ENCODE assay signal across 13 mouse cellular contexts in genomic region chr10:94557428-94558149, GRCm38 (mm10).
DNase-seq lines count a peak whose midpoint lies in the region; ATAC-seq and TF ChIP-seq lines count a peak whose summit lies in the region.
"Had no signal": no experiment of that assay in that cellular context is flagged by ENCODE, and none has a peak within 500 bp of the region (broad histone marks: within the 10 kb centered on the region; RNA-seq: fewer than 3 reads in every experiment).

No protein-coding gene starts in this region.

- no peak for TF ChIP-seq POLR2A in lung, adult 2 months (IDR thresholded peaks at IDR 0.05; ENCODE audit: borderline replicate concordance, extremely low read depth, low read depth, low read length)

- H3K4me2 ChIP-seq in heart, embryonic 11.5 days = no peak overlapping the region
- H3K4me2 ChIP-seq in lung, postnatal 0 days (replicated peaks; ENCODE audit: low read depth, low read length) = no peak overlapping the region
- H3K4me2 ChIP-seq in kidney, postnatal 0 days (ENCODE audit: low read length) = no peak overlapping the region
- no peak overlapping the region for H3K4me2 ChIP-seq in stomach, postnatal 0 days (replicated peaks; ENCODE audit: low read depth)
- H3K4me2 ChIP-seq: heart, embryonic 15.5 days had no signal

- ATAC-seq in heart, embryonic 11.5 days (replicated peaks; ENCODE audit: insufficient number of reproducible peaks, low FRiP score, low TSS enrichment) = no peak
- peak; percentile 28; the same call in 1 of the 2 replicates for ATAC-seq in lung, postnatal 0 days
- ATAC-seq in kidney, postnatal 0 days (replicated peaks; ENCODE audit: low FRiP score, low read depth) = peak; percentile 88
- ATAC-seq in stomach, postnatal 0 days (ENCODE audit: low FRiP score, low TSS enrichment) = peak; percentile 58
- ATAC-seq: hindbrain, postnatal 0 days; midbrain, embryonic 16.5 days had no signal

- H3K9me3 ChIP-seq in heart, embryonic 11.5 days (replicated peaks; ENCODE audit: control insufficient read depth, low read length) = no peaks in the 10 kb centered on the region
- H3K9me3 ChIP-seq in lung, postnatal 0 days (ENCODE audit: low read length) = no peaks in the 10 kb centered on the region
- H3K9me3 ChIP-seq in kidney, postnatal 0 days (replicated peaks; ENCODE audit: low read length) = no peaks in the 10 kb centered on the region
- no peaks in the 10 kb centered on the region for H3K9me3 ChIP-seq in stomach, postnatal 0 days (ENCODE audit: control insufficient read depth, low read length)
- H3K9me3 ChIP-seq in hindbrain, embryonic 10.5 days = no peaks in the 10 kb centered on the region
- H3K9me3 ChIP-seq: heart, embryonic 15.5 days had no signal

- H3K9ac ChIP-seq in heart, embryonic 11.5 days (ENCODE audit: low read depth, low read length) = no peak overlapping the region
- no peak overlapping the region for H3K9ac ChIP-seq in lung, postnatal 0 days (replicated peaks; ENCODE audit: low read depth)
- no peak overlapping the region for H3K9ac ChIP-seq in kidney, postnatal 0 days (ENCODE audit: low read depth, low read length)
- H3K9ac ChIP-seq in stomach, postnatal 0 days (ENCODE audit: low read length) = no peak overlapping the region
- H3K9ac ChIP-seq: heart, embryonic 15.5 days had no signal

- DNase-seq in heart, postnatal 36 days = no peak
- DNase-seq in lung, postnatal 0 days (ENCODE audit: low spot score) = no peak
- DNase-seq in lung, adult 2 months = no peak
- peak; percentile 59 for DNase-seq in kidney, postnatal 0 days (ENCODE audit: low spot score)
- DNase-seq in stomach, postnatal 0 days (ENCODE audit: low spot score) = no peak
- no peak for DNase-seq in hindbrain, embryonic 10.5 days (ENCODE audit: low spot score)
- DNase-seq in ovary, postnatal 10 days (ENCODE audit: low spot score) = no peak
- DNase-seq: B cell, adult 2 months; cerebellum, adult 8-10 months had no signal

- no peak for TF ChIP-seq CTCF in lung, postnatal 0 days (IDR thresholded peaks at IDR 0.05)
- TF ChIP-seq CTCF in lung, adult 2 months (IDR thresholded peaks at IDR 0.05; ENCODE audit: insufficient read depth, low read length) = no peak
- no peak for TF ChIP-seq CTCF in kidney, postnatal 0 days (IDR thresholded peaks at IDR 0.05; ENCODE audit: low read depth)
- TF ChIP-seq CTCF in stomach, postnatal 0 days (IDR thresholded peaks at IDR 0.05; ENCODE audit: low read depth) = no peak

- H3K36me3 ChIP-seq in heart, embryonic 11.5 days (ENCODE audit: control insufficient read depth, insufficient read depth, low read length) = no peaks in the 10 kb centered on the region
- H3K36me3 ChIP-seq in lung, postnatal 0 days (ENCODE audit: insufficient read depth, low read length) = no peaks in the 10 kb centered on the region
- no peaks in the 10 kb centered on the region for H3K36me3 ChIP-seq in kidney, postnatal 0 days (ENCODE audit: insufficient read depth, low read length)
- no peaks in the 10 kb centered on the region for H3K36me3 ChIP-seq in stomach, postnatal 0 days (ENCODE audit: control insufficient read depth, insufficient read depth, low read length)
- H3K36me3 ChIP-seq in hindbrain, embryonic 10.5 days = no peaks in the 10 kb centered on the region
- H3K36me3 ChIP-seq: heart, embryonic 15.5 days had no signal

- H3K27me3 ChIP-seq in heart, embryonic 11.5 days (ENCODE audit: control insufficient read depth, insufficient read depth, low read length) = no peaks in the 10 kb centered on the region
- no peaks in the 10 kb centered on the region for H3K27me3 ChIP-seq in lung, postnatal 0 days (replicated peaks; ENCODE audit: insufficient read depth, low read length)
- H3K27me3 ChIP-seq in kidney, postnatal 0 days (ENCODE audit: insufficient read depth, low read length) = no peaks in the 10 kb centered on the region
- no peaks in the 10 kb centered on the region for H3K27me3 ChIP-seq in stomach, postnatal 0 days (ENCODE audit: control insufficient read depth, insufficient read depth, low read length)
- H3K27me3 ChIP-seq in hindbrain, embryonic 10.5 days (ENCODE audit: insufficient read depth, poor library complexity, severe bottlenecking) = no peaks in the 10 kb centered on the region
- H3K27me3 ChIP-seq: heart, embryonic 15.5 days had no signal

- no peak overlapping the region for H3K4me3 ChIP-seq in heart, embryonic 11.5 days (ENCODE audit: low read depth, low read length)
- no peak overlapping the region for H3K4me3 ChIP-seq in lung, postnatal 0 days (ENCODE audit: low read depth, low read length)
- no peak overlapping the region for H3K4me3 ChIP-seq in lung, adult 2 months (replicated peaks; ENCODE audit: extremely low read depth, low read depth, low read length)
- H3K4me3 ChIP-seq in kidney, postnatal 0 days (replicated peaks; ENCODE audit: low read depth, low read length) = no peak overlapping the region
- H3K4me3 ChIP-seq in stomach, postnatal 0 days (ENCODE audit: low read depth, low read length) = no peak overlapping the region
- no peak overlapping the region for H3K4me3 ChIP-seq in hindbrain, embryonic 10.5 days
- H3K4me3 ChIP-seq: heart, embryonic 15.5 days had no signal

- 36% methylated on average over 6 of the region's 6 CpGs for WGBS in heart, embryonic 11.5 days (ENCODE audit: insufficient replicate concordance)
- 45% methylated on average over 6 of the region's 6 CpGs for WGBS in lung, postnatal 0 days
- 51% methylated on average over 6 of the region's 6 CpGs for WGBS in lung, adult 2 months
- 43% methylated on average over 6 of the region's 6 CpGs for WGBS in kidney, postnatal 0 days
- whole genome bisulfite sequencing in stomach, postnatal 0 days = 56% methylated on average over 6 of the region's 6 CpGs
- WGBS in hindbrain, embryonic 10.5 days = 78% methylated on average over 6 of the region's 6 CpGs

- H3K27ac ChIP-seq in heart, embryonic 11.5 days (ENCODE audit: low read depth, low read length) = peak overlapping the region; percentile 22
- no peak overlapping the region for H3K27ac ChIP-seq in lung, postnatal 0 days (ENCODE audit: low read length)
- peak overlapping the region; percentile 57; the same call in 1 of the 2 replicates for H3K27ac ChIP-seq in kidney, postnatal 0 days
- peak overlapping the region; percentile 56; the same call in 1 of the 2 replicates for H3K27ac ChIP-seq in stomach, postnatal 0 days (replicated peaks)
- no peak overlapping the region for H3K27ac ChIP-seq in hindbrain, embryonic 10.5 days
- H3K27ac ChIP-seq: heart, embryonic 15.5 days; hindbrain, postnatal 0 days had no signal

- H3K4me1 ChIP-seq in heart, embryonic 11.5 days (ENCODE audit: control insufficient read depth, insufficient read depth, low read length) = peaks cover 13% of the 10 kb centered on the region
- H3K4me1 ChIP-seq in lung, postnatal 0 days (ENCODE audit: insufficient read depth, low read depth, low read length) = no peaks in the 10 kb centered on the region
- peaks cover 16% of the 10 kb centered on the region for H3K4me1 ChIP-seq in lung, adult 2 months (ENCODE audit: control insufficient read depth, insufficient read depth, low read length)
- no peaks in the 10 kb centered on the region; the same call in 1 of the 2 replicates for H3K4me1 ChIP-seq in kidney, postnatal 0 days (replicated peaks; ENCODE audit: insufficient read depth, low read length)
- H3K4me1 ChIP-seq in stomach, postnatal 0 days (replicated peaks; ENCODE audit: control insufficient read depth, insufficient read depth) = no peaks in the 10 kb centered on the region
- peaks cover 6% of the 10 kb centered on the region; the same call in 1 of the 2 replicates for H3K4me1 ChIP-seq in hindbrain, embryonic 10.5 days (replicated peaks)

- TF ChIP-seq EP300 in lung, postnatal 0 days (IDR thresholded peaks at IDR 0.05) = no peak
- no peak for TF ChIP-seq EP300 in stomach, postnatal 0 days (optimal IDR thresholded peaks at IDR 0.05)

- intact Hi-C loops in heart, postnatal 36 days (cut with DNase I) = no loop called here

Comparison
In these comparisons a context has a peak if more than half of its experiments do, and no peak if none do; other contexts are left out.
1. H3K27ac ChIP-seq: peak in heart, embryonic 11.5 days (single experiment), kidney, postnatal 0 days (single experiment) and stomach, postnatal 0 days (single experiment); none in lung, postnatal 0 days (single experiment) and hindbrain, embryonic 10.5 days (single experiment).